Mouse (Mus musculus) frontal cortex, postnatal 10 days (tissue): ENCODE results near the gene Tecpr1.

Source experiments
- DNase-seq, 2 experiments: peaks; one replicate each; pipeline ENCODE4 v3.0.0; 2022; ENCODE audit warnings: low spot score in 2 of 2, mixed read lengths in 1 of 2

Tecpr1 gene

GRCm38 (mm10) chr5:144169275-144169975 lies 54.0 kb downstream of the Tecpr1 start:
- DNase-seq: no peak

GRCm38 (mm10) chr5:144165756-144166155 lies 57.7 kb downstream of the Tecpr1 start:
- no peak for DNase-seq

GRCm38 (mm10) chr5:144162813-144163517 lies 60.5 kb downstream of the Tecpr1 start:
- no peak for DNase-seq

- DNase-seq: no peak
Observed at GRCm38 (mm10) chr5:144162080-144162812, 61.2 kb downstream of the Tecpr1 start.

GRCm38 (mm10) chr5:144159137-144159536 lies 64.3 kb downstream of the Tecpr1 start:
- DNase-seq: no peak

- peak in 1 of 2 experiments; percentile 52 for DNase-seq
Observed at GRCm38 (mm10) chr5:144158604-144159003, 64.8 kb downstream of the Tecpr1 start.

- DNase-seq: peak; percentile 19 to 59
Observed at GRCm38 (mm10) chr5:144154528-144154927, 68.9 kb downstream of the Tecpr1 start.

- DNase-seq: no peak
Observed at GRCm38 (mm10) chr5:144151270-144151669, 72.1 kb downstream of the Tecpr1 start.

GRCm38 (mm10) chr5:144149530-144149929 lies 73.9 kb downstream of the Tecpr1 start:
- no peak for DNase-seq

- no peak for DNase-seq
Observed at GRCm38 (mm10) chr5:144146898-144147297, 76.5 kb downstream of the Tecpr1 start.
